Mouse (Mus musculus): Measurements from ENCODE around the gene Thap7.

DNA sequence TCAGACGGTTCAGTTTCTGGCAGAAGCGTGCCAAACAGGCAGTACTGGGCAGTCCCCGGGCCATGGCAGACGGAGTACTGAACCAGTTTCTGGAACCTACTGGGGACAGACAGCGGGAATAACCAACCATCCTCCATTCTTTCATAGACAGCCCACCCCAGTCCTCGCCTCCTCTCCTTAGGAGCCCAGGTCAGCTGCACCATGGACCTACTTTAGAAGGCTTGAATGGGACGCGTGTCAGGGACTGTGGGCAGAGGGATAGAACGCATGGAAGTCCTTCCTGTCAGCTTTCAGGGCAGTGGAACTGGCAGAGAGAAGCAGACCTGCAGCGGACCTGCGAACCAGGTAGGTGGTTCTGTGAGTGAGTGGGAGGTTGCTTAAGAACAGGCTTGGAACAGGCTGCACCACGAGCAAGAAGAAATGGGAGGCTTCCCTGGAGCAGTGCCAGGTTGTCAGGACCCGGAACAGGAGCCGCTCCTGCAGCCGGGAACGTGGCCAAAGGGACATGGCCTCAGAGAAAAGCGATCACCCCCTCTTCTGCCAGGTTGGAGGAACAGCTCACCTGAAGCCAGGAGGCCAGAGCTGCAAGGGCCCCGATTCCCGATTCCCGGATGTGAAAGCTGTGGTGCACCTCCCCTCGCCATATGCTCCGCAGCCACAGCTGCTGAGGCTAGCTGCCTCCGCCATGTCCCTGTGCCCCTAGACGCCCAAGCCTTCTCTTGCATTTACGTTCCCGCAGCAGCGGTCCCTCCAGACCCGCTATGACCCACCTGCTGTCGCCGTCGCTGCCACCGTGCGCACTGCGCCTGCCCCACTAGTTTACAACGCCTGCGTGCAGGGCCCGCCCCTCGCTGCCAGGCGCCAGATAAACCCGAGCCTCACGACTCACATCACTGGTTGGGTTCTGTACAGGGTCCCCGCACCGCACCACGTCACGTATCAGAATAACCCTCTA lies 45.2 kb upstream of the Thap7 start:
- TF ChIP-seq MAFK (IDR thresholded peaks at IDR 0.05; ENCODE audit: insufficient read depth, low read depth, low read length) (no peak), HCFC1 (IDR thresholded peaks at IDR 0.05; ENCODE audit: borderline replicate concordance, insufficient read depth, low read length) (no peak), CHD2 (IDR thresholded peaks at IDR 0.05; ENCODE audit: low read depth, low read length) (no peak)

All from ES-E14 (cell line).